Comparison of ENCODE assay signal across 8 mouse cellular contexts in the genomic region with DNA sequence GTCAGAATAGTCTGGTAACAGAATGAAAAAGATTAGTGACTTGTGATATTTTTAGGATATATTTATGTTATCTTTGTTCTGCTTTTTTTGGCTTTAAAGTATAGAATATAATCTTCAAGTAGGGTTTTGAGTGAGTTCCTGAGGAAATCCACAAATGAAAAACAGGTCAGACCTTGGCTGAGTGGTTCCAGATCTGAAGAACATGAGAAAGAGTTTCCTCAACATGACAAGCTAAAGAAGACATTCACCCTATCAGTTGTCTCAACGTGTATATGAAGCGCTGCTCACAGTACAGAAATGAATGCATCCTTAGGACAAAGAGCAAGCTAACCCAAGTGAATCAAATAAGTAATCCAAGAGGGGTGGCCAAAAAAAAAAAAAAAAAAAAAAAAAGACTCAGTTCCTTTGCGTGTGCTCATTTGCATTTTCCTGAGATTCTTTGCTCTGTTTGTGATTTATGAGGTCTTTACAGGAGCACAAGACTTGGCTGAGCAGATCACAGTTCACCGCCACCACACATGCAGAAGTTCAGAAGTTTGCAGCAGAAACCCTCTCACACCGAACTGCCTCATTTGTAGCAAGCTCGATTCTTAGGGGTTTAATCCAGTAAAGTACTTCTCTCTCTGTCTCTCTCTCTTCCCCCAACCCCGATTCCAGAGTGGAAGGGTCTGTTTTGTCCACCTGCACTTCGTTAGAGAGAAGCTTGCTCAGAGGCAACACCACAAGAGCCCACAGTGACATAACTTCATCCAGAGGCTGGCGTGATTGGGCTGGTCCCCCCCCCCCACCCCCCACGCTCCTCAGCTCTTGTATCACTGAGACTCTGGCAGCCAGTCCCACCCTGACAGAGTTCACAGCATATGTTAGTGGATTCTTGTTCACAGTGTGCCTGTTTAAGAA. TPM values are rescaled to one million over a fixed set of nuclear protein-coding genes. Genes with fewer than 3 reads are reported as not detected.
DNase-seq lines count a peak whose midpoint lies in the region; ATAC-seq and TF ChIP-seq lines count a peak whose summit lies in the region.

A gene (plus strand): TSS at position 172 of the 900 bp plus-strand sequence.

- TF ChIP-seq POLR2A in limb, embryonic 14.5 days (IDR thresholded peaks at IDR 0.05; ENCODE audit: borderline replicate concordance, extremely low read depth, insufficient read depth, insufficient read length): no peak

- H3K9me3 ChIP-seq in embryonic facial prominence, embryonic 10.5 days: no peaks in the 10 kb centered on the region
- H3K9me3 ChIP-seq in heart, embryonic 11.5 days (replicated peaks; ENCODE audit: control insufficient read depth, low read length): no peaks in the 10 kb centered on the region
- no peaks in the 10 kb centered on the region for H3K9me3 ChIP-seq in limb, embryonic 14.5 days (ENCODE audit: control insufficient read depth, low read length)

- ATAC-seq in heart, embryonic 11.5 days (replicated peaks; ENCODE audit: insufficient number of reproducible peaks, low FRiP score, low TSS enrichment): no peak
- ATAC-seq in limb, embryonic 14.5 days (ENCODE audit: low FRiP score, low read depth): peak; percentile 90
- ATAC-seq in megakaryocyte, adult 5-6 weeks (ENCODE audit: poor library complexity, severe bottlenecking): no peak

- no peak within 1 kb of the TSS for H3K4me2 ChIP-seq in heart, embryonic 11.5 days
- H3K4me2 ChIP-seq in limb, embryonic 14.5 days (replicated peaks; ENCODE audit: low read depth, low read length, severe bottlenecking): peak within 1 kb of the TSS; percentile 43

- H3K36me3 ChIP-seq in embryonic facial prominence, embryonic 10.5 days (replicated peaks): peaks cover 7% of the 10 kb centered on the region; the same call in 1 of the 2 replicates
- H3K36me3 ChIP-seq in heart, embryonic 11.5 days (ENCODE audit: control insufficient read depth, insufficient read depth, low read length): no peaks in the 10 kb centered on the region
- H3K36me3 ChIP-seq in limb, embryonic 14.5 days (ENCODE audit: control insufficient read depth, insufficient read depth, low read length): peaks cover 7% of the 10 kb centered on the region; the same call in 1 of the 2 replicates

- no peaks in the 10 kb centered on the region for H3K27me3 ChIP-seq in embryonic facial prominence, embryonic 10.5 days (replicated peaks; ENCODE audit: low read depth, poor library complexity, severe bottlenecking)
- no peaks in the 10 kb centered on the region for H3K27me3 ChIP-seq in heart, embryonic 11.5 days (ENCODE audit: control insufficient read depth, insufficient read depth, low read length)
- no peaks in the 10 kb centered on the region for H3K27me3 ChIP-seq in limb, embryonic 14.5 days (ENCODE audit: control insufficient read depth, insufficient read depth, low read length)

- no peak within 1 kb of the TSS for H3K9ac ChIP-seq in heart, embryonic 11.5 days (ENCODE audit: low read depth, low read length)
- peak within 1 kb of the TSS; percentile 43 for H3K9ac ChIP-seq in limb, embryonic 14.5 days (ENCODE audit: low read depth, low read length, severe bottlenecking)

- no peak for DNase-seq in adrenal gland, adult 2 months
- DNase-seq in adrenal gland, postnatal 25 days: no peak
- peak; percentile 75 for DNase-seq in embryonic facial prominence, embryonic 10.5 days (ENCODE audit: low spot score)
- peak; percentile 82 for DNase-seq in limb, embryonic 14.5 days (ENCODE audit: low spot score)
- DNase-seq in spleen, postnatal 14 days (ENCODE audit: low spot score in 2 of 2): no peak
- DNase-seq in left cerebral cortex, postnatal 25 days (ENCODE audit: low spot score in 2 of 2): no peak

- 41% methylated on average over 10 of the region's 10 CpGs for WGBS in embryonic facial prominence, embryonic 10.5 days
- WGBS in heart, embryonic 11.5 days (ENCODE audit: insufficient replicate concordance): 54% methylated on average over 10 of the region's 10 CpGs
- 16% methylated on average over 10 of the region's 10 CpGs for WGBS in limb, embryonic 14.5 days

- H3K4me3 ChIP-seq in embryonic facial prominence, embryonic 10.5 days: peak within 1 kb of the TSS; percentile 37
- H3K4me3 ChIP-seq in heart, embryonic 11.5 days (ENCODE audit: low read depth, low read length): no peak within 1 kb of the TSS
- H3K4me3 ChIP-seq in limb, embryonic 14.5 days (replicated peaks; ENCODE audit: low read length): peak within 1 kb of the TSS; percentile 26

- peaks cover 16% of the 10 kb centered on the region for H3K4me1 ChIP-seq in embryonic facial prominence, embryonic 10.5 days
- H3K4me1 ChIP-seq in heart, embryonic 11.5 days (ENCODE audit: control insufficient read depth, insufficient read depth, low read length): no peaks in the 10 kb centered on the region
- H3K4me1 ChIP-seq in limb, embryonic 14.5 days (ENCODE audit: control insufficient read depth, insufficient read depth, low read length): peaks cover 14% of the 10 kb centered on the region

- intact Hi-C loops in left cerebral cortex, postnatal 25 days (cut with DNase I): no loop called here

- H3K27ac ChIP-seq in embryonic facial prominence, embryonic 10.5 days (replicated peaks): peak within 1 kb of the TSS; percentile 77
- peak within 1 kb of the TSS; percentile 22; the same call in 1 of the 2 replicates for H3K27ac ChIP-seq in heart, embryonic 11.5 days (ENCODE audit: low read depth, low read length)
- peak within 1 kb of the TSS; percentile 84 for H3K27ac ChIP-seq in limb, embryonic 14.5 days (replicated peaks; ENCODE audit: low read depth, low read length)

RNA-seq across cellular contexts. Expression of the gene that starts here (rescaled TPM):
- 10 to 100 TPM; 17.5 to 19.2 TPM for total RNA-seq in adrenal gland, adult 2 months (2021)
- polyA plus RNA-seq in adrenal gland, adult 2 months (2012; rRNA removed): 2.1 and 2.8 TPM in 2 replicates
- total RNA-seq in adrenal gland, postnatal 25 days (2021): 6.2 and 6.9 TPM in 2 replicates
- polyA plus RNA-seq in embryonic facial prominence, embryonic 10.5 days (2016; fragmentation: Nextera tagmentation; extraction: Ambion mirVana): 18.8 and 33.3 TPM in 2 replicates
- polyA plus RNA-seq in heart, embryonic 11.5 days (2014; fragmentation: Nextera tagmentation; extraction: Ambion mirVana): 26.2 and 26.4 TPM in 2 replicates
- 402 and 410 TPM in 2 replicates for polyA plus RNA-seq in limb, embryonic 14.5 days (2012; rRNA removed)
- 586 and 602 TPM in 2 replicates for polyA plus RNA-seq in limb, embryonic 14.5 days (2014; fragmentation: Nextera tagmentation; extraction: Ambion mirVana)
- 0.11 TPM in 1 of 2 replicates, not detected in the other for total RNA-seq in megakaryocyte, adult 5-6 weeks (2015)
- total RNA-seq in megakaryocyte, adult 5-6 weeks (2017): 0.11 TPM in 1 of 2 replicates, not detected in the other
- 1 to 10 TPM; 1.9 to 2.7 TPM for total RNA-seq in left cerebral cortex, postnatal 25 days (2021)

Comparison
In these comparisons a context has a peak if more than half of its experiments do, and no peak if none do; other contexts are left out.
1. RNA of the gene that starts here (polyA plus RNA-seq): 402 to 602 TPM in limb, embryonic 14.5 days; 18.8 to 33.3 TPM in embryonic facial prominence, embryonic 10.5 days, 26.2 to 26.4 TPM in heart, embryonic 11.5 days and 2.1 to 2.8 TPM in adrenal gland, adult 2 months; every median in the first group is over 10 times any median in the second.
2. DNase-seq: peak in embryonic facial prominence, embryonic 10.5 days (single experiment) and limb, embryonic 14.5 days (single experiment); none in adrenal gland, adult 2 months (single experiment), adrenal gland, postnatal 25 days (single experiment), spleen, postnatal 14 days (0 of 2) and left cerebral cortex, postnatal 25 days (0 of 2).
3. H3K27ac ChIP-seq: peak in every context shown above with its lines; median percentile 84 in limb, embryonic 14.5 days; 77 in embryonic facial prominence, embryonic 10.5 days; 22 in heart, embryonic 11.5 days.